Mouse (Mus musculus) MEL (cell line): Measurements from ENCODE around the gene Tex19.2.

Source experiments
- BHLHE40 ChIP-seq: IDR thresholded peaks from 2 replicates; pipeline ENCODE4 v1.6.1; 2012; ENCODE audit warnings: low read depth, mild to moderate bottlenecking, inconsistent platforms, low read length, improper control_type of control experiment, borderline replicate concordance
- CTCF ChIP-seq, 3 experiments: IDR thresholded peaks in 2 of 3; conservative IDR thresholded peaks in 1 of 3; 2 replicates each; pipeline ENCODE4 v1.5.1; 2011 to 2012; ENCODE audit warnings: low read length in 3 of 3, low read depth in 2 of 3, mild to moderate bottlenecking in 2 of 3, improper control_type of control experiment in 1 of 3, inconsistent platforms in 1 of 3, mixed read lengths in 1 of 3, moderate library complexity in 1 of 3; ENCODE audit not compliant: control insufficient read depth in 1 of 3, insufficient read depth in 1 of 3, poor library complexity in 1 of 3, severe bottlenecking in 1 of 3
- EP300 ChIP-seq, 2 experiments: IDR thresholded peaks; 2 replicates each; pipeline ENCODE4 v1.6.1; 2011; ENCODE audit warnings: improper control_type of control experiment in 2 of 2, low read length in 2 of 2, low read depth in 1 of 2, mild to moderate bottlenecking in 1 of 2
- MYC ChIP-seq: IDR thresholded peaks from 2 replicates; pipeline ENCODE4 v1.6.1; 2011; ENCODE audit warnings: low read depth, mild to moderate bottlenecking, low read length, improper control_type of control experiment, moderate library complexity
- NRF1 ChIP-seq: IDR thresholded peaks from 2 replicates; pipeline ENCODE4 v1.6.1; 2014; ENCODE audit warnings: low read depth, mild to moderate bottlenecking, inconsistent platforms, low read length, improper control_type of control experiment, moderate library complexity; ENCODE audit not compliant: poor library complexity, insufficient read depth, severe bottlenecking
- ZC3H11A ChIP-seq: IDR thresholded peaks from 2 replicates; pipeline ENCODE4 v1.6.1; 2012; ENCODE audit warnings: low read depth, mild to moderate bottlenecking, inconsistent platforms, low read length, improper control_type of control experiment

- TF ChIP-seq EP300 (IDR thresholded peaks at IDR 0.05; ENCODE audit: low read depth in 1 of 2, low read length in 2 of 2), result no peak
- TF ChIP-seq MYC, result no peak
- no peak for TF ChIP-seq ZC3H11A
- TF ChIP-seq NRF1, result no peak
- TF ChIP-seq BHLHE40, result no peak
- no peak for TF ChIP-seq CTCF (IDR thresholded peaks at IDR 0.05 in 2 of 3, conservative IDR thresholded peaks at IDR 0.05 in 1 of 3; ENCODE audit: control insufficient read depth in 1 of 3, insufficient read depth in 1 of 3, low read depth in 2 of 3, low read length in 3 of 3, poor library complexity in 1 of 3, severe bottlenecking in 1 of 3)
Observed at GRCm38 (mm10) chr11:121156411-121156891, 38.0 kb upstream of the Tex19.2 start.
